Mouse (Mus musculus) G1E (cell line): ENCODE results near the gene 1190005I06Rik. TPM values are rescaled to one million over a fixed set of nuclear protein-coding genes. Genes with fewer than 3 reads are reported as not detected.

Experiments
- ATAC-seq: 2 replicates; pipeline ENCODE4 v1.8.0; 2016; ENCODE audit warnings: mild to moderate bottlenecking; ENCODE audit not compliant: insufficient number of reproducible peaks, poor library complexity, low FRiP score, severe bottlenecking; ENCODE audit errors: extremely low read depth
- DNase-seq: peaks from one replicate; pipeline ENCODE4 v3.0.0; 2012; ENCODE audit warnings: low spot score
- H3K27me3 ChIP-seq: 2 replicates; pipeline ENCODE4 v1.6.1; 2012; ENCODE audit warnings: mild to moderate bottlenecking, low read length, inconsistent platforms; ENCODE audit not compliant: insufficient read depth
- H3K36me3 ChIP-seq: replicated peaks from 2 replicates; pipeline ENCODE3; 2012; ENCODE audit warnings: mild to moderate bottlenecking, inconsistent platforms
- H3K4me1 ChIP-seq: 2 replicates; pipeline ENCODE4 v1.6.1; 2012; ENCODE audit warnings: low read depth, low read length, inconsistent platforms, mixed read lengths; ENCODE audit not compliant: insufficient read depth
- H3K4me3 ChIP-seq: 2 replicates; pipeline ENCODE4 v1.5.1; 2012; ENCODE audit warnings: low read depth, mild to moderate bottlenecking, inconsistent platforms, low read length, moderate library complexity, mixed read lengths
- H3K9me3 ChIP-seq: replicated peaks from 2 replicates; pipeline ENCODE4 v1.6.1; 2012; ENCODE audit warnings: inconsistent platforms
- CTCF ChIP-seq: IDR thresholded peaks from 2 replicates; pipeline ENCODE4 v1.5.1; 2012; ENCODE audit warnings: low read depth, low read length, inconsistent platforms, mixed read lengths
- GATA1 ChIP-seq: IDR thresholded peaks from 2 replicates; pipeline ENCODE4 v1.6.1; 2012; ENCODE audit warnings: borderline replicate concordance, low read length, inconsistent platforms, mixed read lengths
- GATA2 ChIP-seq: IDR thresholded peaks from 2 replicates; pipeline ENCODE4 v1.6.1; 2012; ENCODE audit warnings: low read depth, low read length, inconsistent platforms, borderline replicate concordance
- POLR2AphosphoS5 ChIP-seq: IDR thresholded peaks from 2 replicates; pipeline ENCODE4 v1.6.1; 2012; ENCODE audit warnings: low read depth, low read length, inconsistent platforms; ENCODE audit not compliant: insufficient replicate concordance
- TAL1 ChIP-seq: conservative IDR thresholded peaks from 2 replicates; pipeline ENCODE4 v1.6.1; 2012; ENCODE audit warnings: low read depth, low read length, inconsistent platforms, mixed read lengths
- polyA plus RNA-seq: library from polyadenylated mRNA; stranded (reverse); fragments of >175 nt; gene quantifications from 2 replicates; pipeline ENCODE4 v1.2.3, GENCODE M21; 2012
- total RNA-seq, 2 experiments: library from RNA; stranded (forward) in 1 of 2; stranded (reverse) in 1 of 2; fragments of 200-1000 nt in 1 of 2; fragments of >200 nt in 1 of 2; fragmentation: Nextera tagmentation in 1 of 2; gene quantifications; 2 replicates each; pipeline ENCODE4 v1.2.3; 2014 to 2017

Gene 1190005I06Rik
- total and polyA plus RNA-seq, 3 experiments = 0.10 to 0.71 TPM; not detected in 1

DNA sequence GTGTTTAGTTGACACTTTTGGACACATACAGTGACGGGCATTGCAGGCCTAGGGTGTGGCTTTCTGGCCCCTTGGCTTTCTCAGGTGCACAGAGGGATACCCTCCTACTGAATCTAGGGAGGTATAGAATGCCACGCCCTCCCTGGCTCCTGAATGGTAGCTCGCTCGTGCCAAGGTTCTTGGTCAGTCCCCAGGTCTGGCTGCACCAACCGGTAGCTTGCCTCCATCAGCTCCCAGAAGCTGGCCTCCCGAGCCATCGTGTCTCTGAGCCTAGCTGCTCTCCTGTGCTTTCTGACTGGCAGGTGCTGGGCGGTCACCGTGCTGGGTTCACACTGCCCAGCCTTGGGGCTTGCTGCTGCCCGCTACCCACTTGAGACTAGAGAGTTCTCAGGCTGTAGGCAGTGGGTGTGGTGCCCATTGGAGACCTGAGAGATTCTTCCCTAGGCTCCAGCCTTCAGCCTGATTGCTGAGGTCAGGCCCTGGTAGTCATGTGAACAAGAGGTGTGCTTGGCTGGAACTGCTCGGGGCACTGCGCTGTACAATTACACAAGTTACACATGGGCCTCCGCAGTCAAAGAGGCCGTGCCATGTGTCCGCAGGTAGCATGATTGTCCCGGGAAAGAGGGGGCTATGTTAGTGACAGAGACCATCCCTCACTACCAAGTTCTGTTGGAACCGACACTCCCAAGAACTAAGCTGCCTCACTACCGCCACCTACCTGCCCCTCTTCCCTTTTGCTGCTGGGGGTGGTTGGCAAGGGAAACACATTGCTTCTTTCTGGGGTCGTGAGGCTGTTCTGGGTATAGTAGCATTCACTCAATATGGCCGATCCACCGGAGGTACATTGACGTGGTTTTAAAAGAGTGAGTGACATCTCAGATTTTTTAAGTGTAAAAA is 85.6 kb downstream of the 1190005I06Rik start:
- Histone ChIP-seq H3K27me3 (no peaks in the 10 kb centered on the region; the same call in 1 of the 2 replicates), H3K36me3 (peaks cover 99% of the 10 kb centered on the region), H3K4me3 (no peak overlapping the region), H3K9me3 (no peaks in the 10 kb centered on the region), H3K4me1 (peaks cover 58% of the 10 kb centered on the region)
- DNase-seq (no peak), ATAC-seq (no peak)
- 0 out of 2 replicates have a peak, but pooled peaks have one; percentile 21 for TF ChIP-seq CTCF
- TF ChIP-seq TAL1 = no peak

GRCm38 (mm10) chr8:120560535-120560934 is 86.9 kb downstream of the 1190005I06Rik start:
- peaks cover 70% of the 10 kb centered on the region for H3K4me1 ChIP-seq
- ATAC-seq (no peak), DNase-seq (no peak)
- no peaks in the 10 kb centered on the region for H3K9me3 ChIP-seq
- no peak overlapping the region for H3K4me3 ChIP-seq
- TF ChIP-seq GATA2 (no peak), CTCF (no peak), POLR2AphosphoS5 (no peak), TAL1 (no peak), GATA1 (no peak)
- no peaks in the 10 kb centered on the region; the same call in 1 of the 2 replicates for H3K27me3 ChIP-seq
- H3K36me3 ChIP-seq = peaks cover 99% of the 10 kb centered on the region

GRCm38 (mm10) chr8:120559654-120560053 is 87.8 kb downstream of the 1190005I06Rik start:
- Histone ChIP-seq H3K27me3 (no peaks in the 10 kb centered on the region; the same call in 1 of the 2 replicates), H3K4me3 (no peak overlapping the region), H3K9me3 (no peaks in the 10 kb centered on the region), H3K4me1 (peaks cover 69% of the 10 kb centered on the region), H3K36me3 (peaks cover 100% of the 10 kb centered on the region)
- ATAC-seq (no peak), DNase-seq (no peak)
- TF ChIP-seq POLR2AphosphoS5 (no peak), CTCF (no peak), GATA1 (no peak), TAL1 (no peak), GATA2 (no peak)

Other genes with a start within 250 kb of the 1190005I06Rik start
- 34.6 and 43.9 TPM in 2 replicates for gene Gins2, start 58.3 kb downstream of the 1190005I06Rik start, total RNA-seq (2014; fragmentation: Nextera tagmentation)
- gene Gins2, start 58.3 kb downstream of the 1190005I06Rik start, total RNA-seq (2017) = 11.3 and 27.9 TPM in 2 replicates
- gene Gins2, start 58.3 kb downstream of the 1190005I06Rik start, polyA plus RNA-seq = 49.8 and 83.4 TPM in 2 replicates
- not detected in 2 replicates for gene Gm27021, start 20.4 kb upstream of the 1190005I06Rik start, total RNA-seq (2014; fragmentation: Nextera tagmentation)
- gene Gm27021, start 20.4 kb upstream of the 1190005I06Rik start, total RNA-seq (2017) = not detected in 2 replicates
- 0.77 and 1.2 TPM in 2 replicates for gene Gm27021, start 20.4 kb upstream of the 1190005I06Rik start, polyA plus RNA-seq
- gene Cox4i1, start 20.6 kb upstream of the 1190005I06Rik start, total RNA-seq (2014; fragmentation: Nextera tagmentation) = 248 and 277 TPM in 2 replicates
- gene Cox4i1, start 20.6 kb upstream of the 1190005I06Rik start, total RNA-seq (2017) = 542 and 638 TPM in 2 replicates
- gene Cox4i1, start 20.6 kb upstream of the 1190005I06Rik start, polyA plus RNA-seq = 180 and 328 TPM in 2 replicates
- gene Emc8, start 20.9 kb upstream of the 1190005I06Rik start, total RNA-seq (2014; fragmentation: Nextera tagmentation) = 12.3 and 18.7 TPM in 2 replicates
- gene Emc8, start 20.9 kb upstream of the 1190005I06Rik start, total RNA-seq (2017) = 40.9 and 41.6 TPM in 2 replicates
- 89.7 and 117 TPM in 2 replicates for gene Emc8, start 20.9 kb upstream of the 1190005I06Rik start, polyA plus RNA-seq
- gene Irf8, start 88.7 kb upstream of the 1190005I06Rik start, total RNA-seq (2014; fragmentation: Nextera tagmentation) = not detected in 2 replicates
- 0.05 TPM in 1 of 2 replicates, not detected in the other for gene Irf8, start 88.7 kb upstream of the 1190005I06Rik start, total RNA-seq (2017)
- 0.07 TPM in 2 replicates for gene Irf8, start 88.7 kb upstream of the 1190005I06Rik start, polyA plus RNA-seq